Mouse (Mus musculus) kidney, postnatal 14 days (tissue): ENCODE measurements around the gene Osbpl10.
A peak's percentile ranks its signal among the peaks of the same experiment; 100 is the strongest.
"Not testable (repeated sequence)": the region's sequence is repeated elsewhere in the genome, so short reads cannot be mapped to it uniquely, and the experiment has no call there.

Experiments
- DNase-seq: peaks from one replicate; pipeline ENCODE4 v3.0.0; 2022; ENCODE audit warnings: mixed read lengths

The Osbpl10 gene

GRCm38 (mm10) chr9:114978281-114979111 is at the start of gene Osbpl10:
Gene Osbpl10, plus strand, starts transcription at chr9:114978569.
- DNase-seq = peak; percentile 93

- DNase-seq = peak; percentile 81
Observed at GRCm38 (mm10) chr9:114930464-114931090, 47.8 kb upstream of the Osbpl10 start.

- peak; percentile 44 for DNase-seq
Observed at GRCm38 (mm10) chr9:114932607-114933006, 45.8 kb upstream of the Osbpl10 start.

- DNase-seq = no peak
Observed at GRCm38 (mm10) chr9:114933037-114933722, 45.2 kb upstream of the Osbpl10 start.

GRCm38 (mm10) chr9:114933723-114934171 is 44.6 kb upstream of the Osbpl10 start, which contains the start of gene Gpd1l:
Gene Gpd1l, minus strand, starts transcription at chr9:114933987.
- DNase-seq = peak; percentile 99

GRCm38 (mm10) chr9:114934231-114934630 is 44.1 kb upstream of the Osbpl10 start:
- no peak for DNase-seq

GRCm38 (mm10) chr9:114935321-114935720 is 43.0 kb upstream of the Osbpl10 start:
- DNase-seq = no peak

GRCm38 (mm10) chr9:114936687-114937086 is 41.7 kb upstream of the Osbpl10 start:
- no peak for DNase-seq

- no peak for DNase-seq
Observed at GRCm38 (mm10) chr9:114944642-114945041, 33.7 kb upstream of the Osbpl10 start.

- DNase-seq = no peak
Observed at GRCm38 (mm10) chr9:114945576-114945975, 32.8 kb upstream of the Osbpl10 start.

- DNase-seq = peak; percentile 28
Observed at GRCm38 (mm10) chr9:114948395-114948794, 30.0 kb upstream of the Osbpl10 start.

- no peak for DNase-seq
Observed at GRCm38 (mm10) chr9:114952866-114953265, 25.5 kb upstream of the Osbpl10 start.

GRCm38 (mm10) chr9:114955340-114955739 is 23.0 kb upstream of the Osbpl10 start:
- no peak for DNase-seq

- peak; percentile 59 for DNase-seq
Observed at GRCm38 (mm10) chr9:114956945-114957344, 21.4 kb upstream of the Osbpl10 start.

GRCm38 (mm10) chr9:114960043-114960789 is 18.2 kb upstream of the Osbpl10 start:
- peak; percentile 34 for DNase-seq

GRCm38 (mm10) chr9:114960844-114961243 is 17.5 kb upstream of the Osbpl10 start:
- DNase-seq = no peak

GRCm38 (mm10) chr9:114964093-114964492 is 14.3 kb upstream of the Osbpl10 start:
- no peak for DNase-seq

- DNase-seq = not testable (repeated sequence)
Observed at GRCm38 (mm10) chr9:114966286-114966685, 12.1 kb upstream of the Osbpl10 start.

GRCm38 (mm10) chr9:114977461-114978280 is 698 bp upstream of the Osbpl10 start:
- no peak for DNase-seq

- DNase-seq = no peak
Observed at GRCm38 (mm10) chr9:114979969-114980368, 1.6 kb downstream of the Osbpl10 start.

GRCm38 (mm10) chr9:114982689-114983360 is 4.5 kb downstream of the Osbpl10 start, which contains the start of gene Rps27rt:
Gene Rps27rt, minus strand, starts transcription at chr9:114982739.
- DNase-seq = no peak
